In genomic region chr13:53068461-53068860, GRCm38 (mm10) we compare ENCODE assay signal across 13 mouse cellular contexts.
DNase-seq lines count a peak whose midpoint lies in the region; ATAC-seq lines count a peak whose summit lies in the region.
"Had no signal": no experiment of that assay in that cellular context is flagged by ENCODE, and none has a peak within 500 bp of the region (broad histone marks: within the 10 kb centered on the region; RNA-seq: fewer than 3 reads in every experiment).

No protein-coding gene starts in this region.

- no peaks in the 10 kb centered on the region for H3K9me3 ChIP-seq in hindbrain, embryonic 11.5 days (ENCODE audit: control insufficient read depth, low read length)
- H3K9me3 ChIP-seq in hindbrain, embryonic 13.5 days: no peaks in the 10 kb centered on the region
- no peaks in the 10 kb centered on the region for H3K9me3 ChIP-seq in neural tube, embryonic 11.5 days (ENCODE audit: control insufficient read depth, low read length)
- H3K9me3 ChIP-seq: lung, embryonic 15.5 days had no signal

- H3K36me3 ChIP-seq in hindbrain, embryonic 11.5 days (ENCODE audit: control insufficient read depth, insufficient read depth, low read length): no peaks in the 10 kb centered on the region
- H3K36me3 ChIP-seq in hindbrain, embryonic 13.5 days: no peaks in the 10 kb centered on the region
- H3K36me3 ChIP-seq in neural tube, embryonic 11.5 days (ENCODE audit: control insufficient read depth, insufficient read depth, low read length): no peaks in the 10 kb centered on the region
- H3K36me3 ChIP-seq: lung, embryonic 15.5 days had no signal

- no peaks in the 10 kb centered on the region for H3K27me3 ChIP-seq in hindbrain, embryonic 11.5 days (ENCODE audit: control insufficient read depth, insufficient read depth, low read length)
- H3K27me3 ChIP-seq in hindbrain, embryonic 13.5 days: no peaks in the 10 kb centered on the region
- H3K27me3 ChIP-seq in neural tube, embryonic 11.5 days (ENCODE audit: control insufficient read depth, insufficient read depth, low read length): no peaks in the 10 kb centered on the region
- H3K27me3 ChIP-seq: CH12.LX; lung, embryonic 15.5 days had no signal

- no peak overlapping the region for H3K4me3 ChIP-seq in hindbrain, embryonic 11.5 days (ENCODE audit: low read depth, low read length)
- H3K4me3 ChIP-seq in hindbrain, embryonic 13.5 days: no peak overlapping the region
- H3K4me3 ChIP-seq in neural tube, embryonic 11.5 days (ENCODE audit: low read depth, low read length): no peak overlapping the region
- H3K4me3 ChIP-seq: erythroblast, embryonic 14.5 days; lung, embryonic 15.5 days had no signal

- H3K9ac ChIP-seq in hindbrain, embryonic 11.5 days (ENCODE audit: low read depth, low read length): no peak overlapping the region
- no peak overlapping the region for H3K9ac ChIP-seq in hindbrain, embryonic 13.5 days
- no peak overlapping the region for H3K9ac ChIP-seq in neural tube, embryonic 11.5 days (ENCODE audit: low read length)
- H3K9ac ChIP-seq: lung, embryonic 15.5 days had no signal

- H3K4me2 ChIP-seq in hindbrain, embryonic 11.5 days (replicated peaks; ENCODE audit: low read depth, low read length): no peak overlapping the region
- H3K4me2 ChIP-seq in hindbrain, embryonic 13.5 days: no peak overlapping the region
- no peak overlapping the region for H3K4me2 ChIP-seq in neural tube, embryonic 11.5 days (ENCODE audit: low read depth)
- H3K4me2 ChIP-seq: lung, embryonic 15.5 days had no signal

- DNase-seq in hindbrain, embryonic 11.5 days (ENCODE audit: low spot score): peak; percentile 32
- peak; percentile 66 for DNase-seq in embryo, embryonic 10.5 days (ENCODE audit: low spot score)
- peak; percentile 50 for DNase-seq in fat pad, adult 2 months (ENCODE audit: extremely low read depth, low read depth, low spot score)
- peak; percentile 24 for DNase-seq in neural tube, embryonic 11.5 days (ENCODE audit: low spot score)
- no peak for DNase-seq in ovary, postnatal 36 days (ENCODE audit: low spot score)
- DNase-seq: right cerebral cortex, postnatal 14 days had no signal

- ATAC-seq in hindbrain, embryonic 11.5 days (ENCODE audit: low FRiP score): no peak
- no peak for ATAC-seq in hindbrain, embryonic 13.5 days (ENCODE audit: low FRiP score)
- no peak for ATAC-seq in neural tube, embryonic 11.5 days (ENCODE audit: insufficient read depth, low FRiP score, low TSS enrichment)
- no peak for ATAC-seq in CD4-positive, CD25-positive, alpha-beta regulatory T cell, adult 4 months
- ATAC-seq: activated CD4-positive, CD25-positive, alpha-beta regulatory T cell, adult 4 months; intestine, embryonic 16.5 days had no signal

- H3K4me1 ChIP-seq in hindbrain, embryonic 11.5 days (replicated peaks; ENCODE audit: control insufficient read depth, insufficient read depth, low read length): no peaks in the 10 kb centered on the region; the same call in 1 of the 2 replicates
- H3K4me1 ChIP-seq in hindbrain, embryonic 13.5 days (replicated peaks): peaks cover 4% of the 10 kb centered on the region
- H3K4me1 ChIP-seq in neural tube, embryonic 11.5 days (ENCODE audit: control insufficient read depth, insufficient read depth, low read length): no peaks in the 10 kb centered on the region

- no peak overlapping the region for H3K27ac ChIP-seq in hindbrain, embryonic 11.5 days (ENCODE audit: low read depth, low read length)
- H3K27ac ChIP-seq in hindbrain, embryonic 13.5 days: no peak overlapping the region
- H3K27ac ChIP-seq in neural tube, embryonic 11.5 days (ENCODE audit: low read depth, low read length): no peak overlapping the region
- H3K27ac ChIP-seq: lung, embryonic 15.5 days had no signal

- WGBS in hindbrain, embryonic 11.5 days: 34% methylated on average over 8 of the region's 8 CpGs
- 42% methylated on average over 8 of the region's 8 CpGs for WGBS in hindbrain, embryonic 13.5 days
- WGBS in neural tube, embryonic 11.5 days: 48% methylated on average over 8 of the region's 8 CpGs
